Mouse (Mus musculus) large intestine, adult 2 months (tissue): ENCODE results near the gene Tmod3. TPM values are rescaled to one million over a fixed set of nuclear protein-coding genes. Genes with fewer than 3 reads are reported as not detected.

ENCODE experiments used
- polyA plus RNA-seq: library from polyadenylated mRNA; depleted of rRNA; stranded (reverse); fragments of >200 nt; gene quantifications from 2 replicates; pipeline ENCODE4 v1.2.3, GENCODE M21; 2012; rRNA removed

Gene Tmod3
- polyA plus RNA-seq, 1 experiment = 16.2 TPM

Other genes with a start within 250 kb of the Tmod3 start
- not detected in 2 replicates for gene Bcl2l10, start 211.9 kb downstream of the Tmod3 start, polyA plus RNA-seq
- 19.4 and 43.7 TPM in 2 replicates for gene Mapk6, start 149.7 kb downstream of the Tmod3 start, polyA plus RNA-seq
- 3.9 and 4.8 TPM in 2 replicates for gene Leo1, start 118.1 kb downstream of the Tmod3 start, polyA plus RNA-seq
- 0.43 and 0.91 TPM in 2 replicates for gene Tmod2, start 51.7 kb upstream of the Tmod3 start, polyA plus RNA-seq
- 9.4 and 10.3 TPM in 2 replicates for gene Lysmd2, start 66.1 kb upstream of the Tmod3 start, polyA plus RNA-seq
- 1.5 and 3.9 TPM in 2 replicates for gene Scg3, start 124.4 kb upstream of the Tmod3 start, polyA plus RNA-seq
- gene Bmp5, start 215.7 kb upstream of the Tmod3 start, polyA plus RNA-seq = 2.9 and 4.2 TPM in 2 replicates